Mouse (Mus musculus): Measurements from ENCODE around the gene Appl1. TPM values are rescaled to one million over a fixed set of nuclear protein-coding genes. Genes with fewer than 3 reads are reported as not detected.

Gene Appl1
- polyA plus RNA-seq (2015; fragmentation: Nextera tagmentation; extraction: Ambion mirVana) = 39.2 and 41.8 TPM in 2 replicates

DNA sequence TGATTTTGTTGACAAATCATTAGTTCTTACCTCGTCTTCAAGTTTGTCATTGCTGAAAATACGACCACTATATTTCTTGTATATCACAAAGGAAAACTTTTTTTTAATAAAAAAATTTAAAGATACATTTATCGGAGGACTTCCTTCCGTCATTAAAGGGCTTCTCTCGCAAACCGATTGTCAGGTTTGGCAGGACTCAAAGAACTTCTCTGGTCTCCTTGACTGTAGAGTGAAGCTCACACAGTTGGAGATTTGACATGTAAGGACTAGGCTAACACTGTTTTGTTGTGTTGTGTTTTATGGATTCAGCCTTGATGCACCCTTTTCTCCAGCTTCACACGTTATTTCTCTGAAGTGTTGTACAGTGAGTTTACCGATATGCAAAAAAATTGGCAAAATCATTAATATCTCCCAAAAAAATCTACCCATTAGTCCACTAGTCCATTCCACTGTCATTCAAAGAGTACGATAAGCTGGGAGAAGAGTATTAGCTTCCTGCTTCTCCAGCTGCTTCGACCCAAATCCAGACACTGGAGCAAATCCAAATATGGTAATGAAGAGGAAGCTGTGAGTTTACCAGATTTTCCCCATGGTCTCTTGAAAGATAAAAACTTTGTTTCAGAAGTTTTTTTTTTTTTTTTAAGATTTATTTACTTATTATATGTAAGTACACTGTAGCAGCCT lies at the start of gene Appl1:
Gene Appl1 (minus strand): TSS at position 127 of the 684 bp plus-strand sequence.
- Histone ChIP-seq H3K27me3 (no peaks in the 10 kb centered on the region), H3K4me1 (peaks cover 13% of the 10 kb centered on the region; the same call in 1 of the 2 replicates), H3K9me3 (replicated peaks) (no peaks in the 10 kb centered on the region), H3K36me3 (no peaks in the 10 kb centered on the region), H3K9ac (peak within 1 kb of the TSS; percentile 92), H3K4me2 (peak within 1 kb of the TSS; percentile 62), H3K4me3 (replicated peaks) (peak within 1 kb of the TSS; percentile 92), H3K27ac (peak within 1 kb of the TSS; percentile 95)
- 43% methylated on average over 10 of the region's 10 CpGs for WGBS
- ATAC-seq (replicated peaks; ENCODE audit: low FRiP score) = no peak

DNA sequence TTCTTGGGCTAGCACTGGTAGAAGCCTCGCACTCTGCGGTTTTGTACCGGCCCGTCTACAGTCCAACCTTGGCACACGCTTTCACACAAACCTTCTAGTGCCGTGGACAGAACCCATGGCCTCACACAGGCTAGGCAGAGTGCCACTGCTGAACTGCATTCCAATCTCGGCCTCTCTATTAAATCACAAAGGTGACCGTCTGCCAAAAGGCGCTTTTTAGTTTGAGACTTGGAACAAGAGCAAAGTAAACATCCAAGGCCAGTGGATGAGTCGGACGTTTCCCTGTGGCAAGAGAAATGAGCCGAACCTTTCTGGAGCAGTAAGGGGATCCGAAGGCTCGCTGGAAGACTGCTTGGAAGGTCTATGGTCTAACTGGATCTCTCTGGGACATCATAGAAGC lies 48.8 kb upstream of the Appl1 start:
- Histone ChIP-seq H3K4me2 (no peak overlapping the region), H3K9me3 (replicated peaks) (no peaks in the 10 kb centered on the region), H3K9ac (no peak overlapping the region), H3K36me3 (no peaks in the 10 kb centered on the region), H3K27ac (no peak overlapping the region), H3K4me3 (replicated peaks) (no peak overlapping the region), H3K4me1 (no peaks in the 10 kb centered on the region), H3K27me3 (no peaks in the 10 kb centered on the region)
- WGBS = 77% methylated on average over 14 of the region's 14 CpGs
- ATAC-seq (replicated peaks; ENCODE audit: low FRiP score) = no peak

DNA sequence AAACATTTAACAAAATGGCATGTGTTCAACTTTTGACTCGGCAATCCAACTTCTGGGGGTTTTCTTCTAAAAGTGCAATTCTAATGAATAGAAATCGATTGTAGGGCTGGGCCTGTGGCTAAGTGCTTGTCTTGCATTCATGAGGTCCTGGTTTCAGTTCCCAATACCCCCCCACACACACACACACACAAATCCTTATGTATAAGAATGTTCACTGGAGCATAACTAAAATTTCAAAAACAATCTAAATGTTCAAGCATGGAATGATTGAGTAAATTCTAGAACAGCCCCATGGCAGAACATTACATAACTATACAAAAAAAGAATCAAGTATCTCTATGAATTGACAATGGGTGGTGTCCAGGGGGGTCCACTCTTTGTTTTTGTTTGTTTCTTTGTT lies 46.9 kb upstream of the Appl1 start:
- Histone ChIP-seq H3K27ac (no peak overlapping the region), H3K27me3 (no peaks in the 10 kb centered on the region), H3K36me3 (no peaks in the 10 kb centered on the region), H3K4me1 (no peaks in the 10 kb centered on the region), H3K9me3 (replicated peaks) (no peaks in the 10 kb centered on the region), H3K4me3 (replicated peaks) (no peak overlapping the region), H3K4me2 (no peak overlapping the region), H3K9ac (no peak overlapping the region)
- ATAC-seq (replicated peaks; ENCODE audit: low FRiP score) = no peak
- WGBS = 94% methylated on average over 2 of the region's 2 CpGs

DNA sequence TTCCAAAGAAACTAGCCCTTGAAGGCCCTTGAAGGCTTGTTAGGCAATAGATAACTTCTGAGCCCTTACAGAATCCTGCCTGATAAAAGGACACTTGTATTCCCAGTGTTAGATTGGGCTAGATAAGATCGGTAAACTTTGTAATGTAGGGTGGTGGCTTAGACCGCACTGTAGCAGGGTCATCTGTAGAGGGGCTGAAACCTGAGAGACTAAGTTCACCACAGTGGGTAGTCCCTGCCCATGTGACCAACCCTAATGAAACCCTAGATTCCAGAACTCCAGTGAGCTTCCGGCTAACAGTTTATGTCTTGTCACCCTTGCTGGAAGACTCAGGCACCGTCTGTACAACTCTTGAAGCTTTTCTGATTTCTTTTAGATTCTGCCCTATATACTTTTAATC lies 42.6 kb upstream of the Appl1 start:
- Histone ChIP-seq H3K9ac (no peak overlapping the region), H3K27me3 (no peaks in the 10 kb centered on the region), H3K9me3 (replicated peaks) (no peaks in the 10 kb centered on the region), H3K4me1 (no peaks in the 10 kb centered on the region), H3K36me3 (no peaks in the 10 kb centered on the region), H3K4me2 (no peak overlapping the region), H3K27ac (no peak overlapping the region), H3K4me3 (replicated peaks) (no peak overlapping the region)
- no peak for ATAC-seq (replicated peaks; ENCODE audit: low FRiP score)
- WGBS = 21% methylated on average over 4 of the region's 4 CpGs

DNA sequence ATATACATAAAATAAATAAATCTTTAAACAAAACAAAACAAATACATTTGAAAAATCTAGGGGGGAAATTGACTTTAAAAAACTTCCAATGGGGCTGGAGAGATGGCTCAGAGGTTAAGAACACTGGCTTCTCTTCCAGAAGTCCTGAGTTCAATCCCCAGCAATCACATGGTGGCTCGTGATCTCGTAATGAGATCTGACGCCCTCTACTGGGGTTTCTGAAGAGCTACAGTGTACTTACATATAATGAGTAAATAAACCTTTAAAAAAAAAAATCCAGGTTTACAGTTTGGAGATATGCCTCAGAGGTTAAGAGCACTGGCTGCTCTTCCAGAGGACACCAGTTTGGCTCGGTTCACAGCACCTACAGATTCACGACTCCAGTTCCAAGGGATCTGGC lies 40.5 kb upstream of the Appl1 start:
- 85% methylated on average over 5 of the region's 5 CpGs for WGBS
- ATAC-seq (replicated peaks; ENCODE audit: low FRiP score) = no peak

DNA sequence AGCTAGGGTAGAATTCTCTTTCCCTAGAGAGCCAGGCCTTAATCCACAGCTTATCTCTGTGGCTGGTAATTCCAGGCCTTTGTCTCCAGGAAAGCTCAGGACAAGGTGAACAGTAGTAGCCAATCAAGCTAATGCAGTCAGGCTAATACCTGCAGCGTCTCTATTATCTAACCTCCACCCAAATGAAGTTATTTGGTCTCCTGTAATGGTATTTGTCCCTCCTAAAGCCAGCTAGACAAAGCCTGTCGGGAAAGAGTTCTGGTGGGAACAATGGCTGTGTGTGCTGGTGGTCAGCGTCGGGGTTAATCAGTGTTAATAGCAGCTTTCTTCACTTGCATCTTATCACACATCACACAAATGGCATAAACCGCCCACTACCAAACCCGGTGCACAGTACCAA lies 34.9 kb upstream of the Appl1 start:
- Histone ChIP-seq H3K4me2 (no peak overlapping the region), H3K9me3 (replicated peaks) (no peaks in the 10 kb centered on the region), H3K27ac (no peak overlapping the region), H3K4me1 (no peaks in the 10 kb centered on the region), H3K27me3 (no peaks in the 10 kb centered on the region), H3K9ac (no peak overlapping the region), H3K4me3 (replicated peaks) (no peak overlapping the region), H3K36me3 (no peaks in the 10 kb centered on the region)
- ATAC-seq (replicated peaks; ENCODE audit: low FRiP score) = no peak
- WGBS = 47% methylated on average over 6 of the region's 6 CpGs

More for the DNA sequence above, 40.5 kb upstream of the Appl1 start:
- Histone ChIP-seq H3K4me1 (no peaks in the 10 kb centered on the region), H3K9me3 (replicated peaks) (no peaks in the 10 kb centered on the region), H3K4me3 (replicated peaks) (no peak overlapping the region), H3K27me3 (no peaks in the 10 kb centered on the region), H3K4me2 (no peak overlapping the region), H3K36me3 (no peaks in the 10 kb centered on the region), H3K9ac (no peak overlapping the region), H3K27ac (no peak overlapping the region)

DNA sequence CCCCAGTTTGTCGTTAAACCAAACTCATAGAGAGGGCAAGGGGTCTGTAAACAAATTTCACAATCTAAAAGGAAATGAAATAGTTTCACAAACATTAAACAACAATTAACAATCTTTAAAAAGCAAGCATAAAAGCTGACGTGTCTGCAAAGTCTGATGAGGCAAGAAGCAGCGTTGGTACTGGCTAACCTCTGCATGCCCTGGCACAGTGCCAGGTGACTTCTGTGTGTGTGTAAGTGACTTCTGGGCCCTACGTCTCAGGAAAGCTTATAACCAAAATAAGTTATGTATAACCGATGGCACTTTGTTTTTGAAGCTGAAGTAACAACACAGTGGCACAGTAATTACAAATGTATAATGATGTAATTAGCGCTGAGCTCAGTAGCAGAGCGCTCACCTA lies 33.9 kb upstream of the Appl1 start:
- ATAC-seq (replicated peaks; ENCODE audit: low FRiP score) = no peak
- Histone ChIP-seq H3K4me3 (replicated peaks) (no peak overlapping the region), H3K9me3 (replicated peaks) (no peaks in the 10 kb centered on the region), H3K27me3 (peaks cover 4% of the 10 kb centered on the region; the same call in 1 of the 2 replicates), H3K4me2 (no peak overlapping the region), H3K36me3 (no peaks in the 10 kb centered on the region), H3K9ac (no peak overlapping the region), H3K27ac (no peak overlapping the region), H3K4me1 (peaks cover 6% of the 10 kb centered on the region; the same call in 1 of the 2 replicates)
- WGBS = 67% methylated on average over 7 of the region's 7 CpGs

DNA sequence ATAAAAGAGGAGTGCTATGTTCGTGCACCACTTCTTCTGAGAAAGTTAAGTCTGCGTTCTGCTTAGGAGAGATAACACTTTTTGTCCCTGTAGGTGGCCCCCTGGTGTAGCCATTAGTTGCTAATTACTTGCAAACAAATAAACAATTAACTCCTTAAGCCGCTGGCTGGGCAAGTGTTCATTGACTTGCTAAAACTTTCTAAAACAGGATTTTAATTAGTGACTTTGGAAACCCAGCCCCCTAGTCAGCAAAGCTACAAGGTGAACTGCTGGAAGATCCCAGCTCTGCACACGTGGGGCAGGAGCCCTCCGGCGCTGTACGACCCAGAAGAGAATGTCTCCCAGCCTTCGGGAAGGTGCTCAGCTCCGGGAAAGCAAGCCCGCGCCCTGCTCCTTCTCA lies 29.4 kb upstream of the Appl1 start:
- H3K36me3 ChIP-seq = no peaks in the 10 kb centered on the region
- no peaks in the 10 kb centered on the region for H3K9me3 ChIP-seq (replicated peaks)
- H3K4me2 ChIP-seq = peak overlapping the region; percentile 45
- peaks cover 4% of the 10 kb centered on the region; the same call in 1 of the 2 replicates for H3K27me3 ChIP-seq
- no peak overlapping the region for H3K27ac ChIP-seq
- no peak overlapping the region for H3K9ac ChIP-seq
- H3K4me3 ChIP-seq (replicated peaks) = peak overlapping the region; percentile 4; the same call in 1 of the 2 replicates
- no peak for ATAC-seq (replicated peaks; ENCODE audit: low FRiP score)
- H3K4me1 ChIP-seq = peaks cover 6% of the 10 kb centered on the region; the same call in 1 of the 2 replicates
- WGBS = 4% methylated on average over 11 of the region's 11 CpGs

DNA sequence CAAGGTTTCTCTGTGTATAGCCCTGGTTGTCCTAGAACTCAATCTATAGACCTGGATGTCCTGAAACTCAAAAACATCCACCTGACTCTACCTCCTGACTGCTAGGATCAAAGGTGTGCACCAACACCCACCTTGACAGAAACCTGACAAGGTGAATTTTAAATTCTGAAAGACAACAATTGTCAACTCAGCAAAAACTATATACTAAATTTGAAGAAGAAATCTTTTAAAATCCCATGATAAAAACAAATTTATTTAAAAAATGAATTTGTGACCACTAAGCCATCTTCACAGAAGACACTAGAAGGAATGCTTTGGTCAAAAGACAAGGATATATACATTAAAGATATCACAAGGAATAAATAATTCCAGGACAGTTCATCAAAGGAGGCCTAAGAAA lies 25.2 kb upstream of the Appl1 start:
- ATAC-seq (replicated peaks; ENCODE audit: low FRiP score) = no peak
- H3K27me3 ChIP-seq = peaks cover 4% of the 10 kb centered on the region; the same call in 1 of the 2 replicates
- no peak overlapping the region for H3K27ac ChIP-seq
- H3K4me2 ChIP-seq = no peak overlapping the region
- H3K9me3 ChIP-seq (replicated peaks) = no peaks in the 10 kb centered on the region
- peaks cover 30% of the 10 kb centered on the region for H3K4me1 ChIP-seq
- no peaks in the 10 kb centered on the region for H3K36me3 ChIP-seq
- H3K4me3 ChIP-seq (replicated peaks) = no peak overlapping the region
- H3K9ac ChIP-seq = no peak overlapping the region

DNA sequence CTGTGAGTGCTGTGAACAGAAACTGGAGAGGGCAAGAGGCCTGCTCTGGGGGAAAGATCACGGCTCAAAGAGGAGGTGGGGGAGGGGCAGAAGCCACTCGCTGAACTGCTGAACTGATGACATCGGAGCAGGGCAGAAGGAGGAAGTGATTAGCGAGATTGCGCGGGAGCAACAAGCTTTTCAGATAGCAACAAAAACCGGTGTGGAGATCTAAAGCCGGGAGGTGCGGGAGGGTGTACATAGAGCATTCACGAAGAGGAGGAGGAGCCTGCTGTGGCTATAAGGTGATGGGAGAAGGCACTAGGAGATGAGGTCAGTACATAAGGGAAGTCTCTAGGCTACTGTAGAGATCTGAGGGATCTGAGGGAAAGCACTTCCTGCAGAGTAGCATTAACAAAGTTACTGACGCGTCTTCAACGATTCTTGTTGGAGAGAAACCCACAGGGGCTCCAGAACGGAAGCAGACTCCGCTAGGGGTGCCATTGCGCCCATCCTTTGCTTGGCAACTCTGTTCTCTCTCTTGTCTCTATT lies 23.2 kb upstream of the Appl1 start, which contains the start of gene Hesx1:
Gene Hesx1 (plus strand): TSS at position 206 of the 531 bp plus-strand sequence.
- Histone ChIP-seq H3K4me2 (peak within 1 kb of the TSS; percentile 66), H3K4me3 (replicated peaks) (peak within 1 kb of the TSS; percentile 37), H3K27ac (peak within 1 kb of the TSS; percentile 86), H3K4me1 (peaks cover 26% of the 10 kb centered on the region), H3K9ac (peak within 1 kb of the TSS; percentile 21; the same call in 1 of the 2 replicates), H3K27me3 (no peaks in the 10 kb centered on the region), H3K9me3 (replicated peaks) (no peaks in the 10 kb centered on the region), H3K36me3 (no peaks in the 10 kb centered on the region)
- 9% methylated on average over 16 of the region's 16 CpGs for WGBS
- peak; percentile 77 for ATAC-seq (replicated peaks; ENCODE audit: low FRiP score)

DNA sequence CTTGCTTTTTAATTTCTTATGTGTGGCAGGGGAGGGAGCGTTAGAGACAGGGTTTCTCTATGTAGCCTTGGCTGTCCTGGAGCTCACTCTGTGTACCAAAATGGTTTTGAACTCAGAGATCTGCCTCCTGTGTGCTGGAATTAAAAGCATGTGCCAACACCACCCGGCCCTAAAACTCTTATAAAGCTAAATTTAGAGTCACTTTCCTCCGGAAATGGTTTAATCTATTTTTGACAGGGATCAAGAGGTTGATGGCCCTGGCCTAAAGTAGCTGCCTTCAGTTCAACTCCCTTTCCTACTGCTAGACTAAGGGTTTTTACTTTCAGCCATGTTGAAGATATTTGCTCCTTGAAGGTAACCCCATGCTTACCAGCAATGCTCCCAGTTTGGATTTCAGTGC lies 22.4 kb upstream of the Appl1 start:
- Histone ChIP-seq H3K27me3 (no peaks in the 10 kb centered on the region), H3K4me3 (replicated peaks) (no peak overlapping the region), H3K9ac (no peak overlapping the region), H3K36me3 (no peaks in the 10 kb centered on the region), H3K9me3 (replicated peaks) (no peaks in the 10 kb centered on the region), H3K27ac (peak overlapping the region; percentile 86), H3K4me2 (no peak overlapping the region), H3K4me1 (peaks cover 26% of the 10 kb centered on the region)
- no peak for ATAC-seq (replicated peaks; ENCODE audit: low FRiP score)
- 35% methylated on average over 3 of the region's 3 CpGs for WGBS

DNA sequence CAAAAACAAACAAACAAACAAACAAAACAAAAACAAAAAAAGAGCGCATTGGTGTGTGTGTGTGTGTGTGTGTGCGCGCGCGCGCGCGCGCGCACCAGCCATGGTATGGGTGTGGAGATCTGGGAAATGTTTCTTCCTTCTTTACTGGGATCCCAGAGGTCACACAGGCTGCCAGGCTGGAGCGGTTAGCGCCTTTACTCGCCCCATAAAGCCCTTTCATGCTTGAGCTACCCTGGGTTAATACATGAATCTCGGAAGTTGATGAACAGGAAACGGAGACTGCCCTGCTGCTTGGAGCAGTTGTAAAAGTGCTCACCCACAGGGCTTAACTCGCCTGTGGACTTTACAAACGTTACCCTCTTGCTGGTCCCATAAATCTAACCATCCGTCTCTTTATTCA lies 20.6 kb upstream of the Appl1 start:
- 31% methylated on average over 18 of the region's 18 CpGs for WGBS
- peak overlapping the region; percentile 45 for H3K27ac ChIP-seq
- H3K4me3 ChIP-seq (replicated peaks) = no peak overlapping the region

More for the DNA sequence above, 20.6 kb upstream of the Appl1 start:
- no peak overlapping the region for H3K4me2 ChIP-seq
- H3K27me3 ChIP-seq = no peaks in the 10 kb centered on the region
- H3K9ac ChIP-seq = no peak overlapping the region
- ATAC-seq (replicated peaks; ENCODE audit: low FRiP score) = peak; percentile 87
- H3K4me1 ChIP-seq = peaks cover 26% of the 10 kb centered on the region
- H3K36me3 ChIP-seq = no peaks in the 10 kb centered on the region
- no peaks in the 10 kb centered on the region for H3K9me3 ChIP-seq (replicated peaks)

All from kidney, embryonic 15.5 days (tissue).